Mouse (Mus musculus): ENCODE measurements around the gene Pgpep1l.

DNA sequence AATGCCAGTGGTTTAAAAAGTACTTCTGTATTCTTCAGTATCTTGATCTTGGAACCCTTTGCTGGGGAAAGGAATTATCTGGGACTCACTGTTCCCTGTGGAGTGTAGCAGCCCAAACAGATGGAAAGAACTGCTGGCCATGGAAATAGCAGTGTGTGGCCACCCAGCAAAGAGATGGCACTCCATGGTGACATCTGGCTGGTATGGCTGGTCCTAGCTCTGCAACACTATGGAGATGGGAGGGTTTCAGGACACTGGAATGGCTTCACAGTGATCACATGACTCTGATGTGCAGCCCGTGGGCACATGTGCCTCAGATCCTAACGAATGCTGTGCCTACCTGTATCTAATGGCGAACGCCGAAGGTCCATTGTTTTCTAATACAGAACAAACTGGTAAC is 31.5 kb downstream of the Pgpep1l start:
- TF ChIP-seq CTCF (IDR thresholded peaks at IDR 0.05; ENCODE audit: low read depth) (no peak), EP300 (IDR thresholded peaks at IDR 0.05; ENCODE audit: low read depth) (no peak)

All from heart, postnatal 0 days (tissue).